Mouse (Mus musculus) natural killer cell, adult 2 months (primary cell): ENCODE measurements around the gene Cfap65.

Experiments used
- DNase-seq, 2 experiments: peaks; one replicate each; pipeline ENCODE4 v3.0.0; 2022; ENCODE audit warnings: low spot score in 2 of 2

Cfap65 gene

GRCm38 (mm10) chr1:74882055-74882734 lies 53.2 kb downstream of the Cfap65 start:
- DNase-seq = no peak

GRCm38 (mm10) chr1:74880785-74881360 lies 54.5 kb downstream of the Cfap65 start:
- DNase-seq = peak in 1 of 2 experiments; percentile 37

GRCm38 (mm10) chr1:74877199-74877598 lies 58.2 kb downstream of the Cfap65 start:
- no peak for DNase-seq

- no peak for DNase-seq
Observed at GRCm38 (mm10) chr1:74872218-74872617, 63.2 kb downstream of the Cfap65 start.

- DNase-seq = no peak
Observed at GRCm38 (mm10) chr1:74861783-74862182, 73.6 kb downstream of the Cfap65 start.

- no peak for DNase-seq
Observed at GRCm38 (mm10) chr1:74859223-74859984, 76.0 kb downstream of the Cfap65 start.

GRCm38 (mm10) chr1:74858805-74859204 lies 76.6 kb downstream of the Cfap65 start:
- no peak for DNase-seq

GRCm38 (mm10) chr1:74858171-74858719 lies 77.2 kb downstream of the Cfap65 start:
- no peak for DNase-seq

- DNase-seq = no peak
Observed at GRCm38 (mm10) chr1:74857677-74858076, 77.7 kb downstream of the Cfap65 start.

GRCm38 (mm10) chr1:74857201-74857600 lies 78.2 kb downstream of the Cfap65 start:
- no peak for DNase-seq

GRCm38 (mm10) chr1:74856791-74857190 lies 78.6 kb downstream of the Cfap65 start:
- no peak for DNase-seq

GRCm38 (mm10) chr1:74856439-74856720 lies 79.0 kb downstream of the Cfap65 start:
- DNase-seq = no peak

GRCm38 (mm10) chr1:74855651-74856438 lies 79.6 kb downstream of the Cfap65 start:
- no peak for DNase-seq

- peak in 1 of 2 experiments; percentile 4 for DNase-seq
Observed at GRCm38 (mm10) chr1:74855156-74855555, 80.2 kb downstream of the Cfap65 start.

- DNase-seq = peak; percentile 59 to 72
Observed at GRCm38 (mm10) chr1:74854306-74855056, 80.9 kb downstream of the Cfap65 start, which contains the start of gene Cdk5r2. Gene Cdk5r2 (plus strand): TSS chr1:74854934.
